Mouse (Mus musculus) hindbrain, embryonic 11.5 days (tissue): ENCODE data around the gene Camk2g. TPM values are rescaled to one million over a fixed set of nuclear protein-coding genes. Genes with fewer than 3 reads are reported as not detected.

Experiments used
- ATAC-seq: fragments of 200-750 bp; cut with Nextera tagmentation; 2 replicates; pipeline ENCODE4 v1.8.0; 2017; ENCODE audit warnings: mild to moderate bottlenecking, moderate TSS enrichment, moderate library complexity; ENCODE audit not compliant: low FRiP score
- DNase-seq: peaks from one replicate; pipeline ENCODE4 v3.0.0-alpha.2; 2015; ENCODE audit warnings: low spot score
- H3K27ac ChIP-seq: fragments of 300-500 bp; sonication (generic); 2 replicates; pipeline ENCODE4 v1.5.1; 2014; ENCODE audit warnings: mild to moderate bottlenecking, low read depth, low read length
- H3K27me3 ChIP-seq: fragments of 300-500 bp; sonication (generic); 2 replicates; pipeline ENCODE4 v1.6.1; 2014; ENCODE audit warnings: mild to moderate bottlenecking, low read length, moderate library complexity, mixed read lengths; ENCODE audit not compliant: control insufficient read depth, insufficient read depth
- H3K36me3 ChIP-seq: fragments of 300-500 bp; sonication (generic); 2 replicates; pipeline ENCODE4 v1.6.1; 2014; ENCODE audit warnings: mild to moderate bottlenecking, low read length, moderate library complexity, mixed read lengths; ENCODE audit not compliant: control insufficient read depth, insufficient read depth
- H3K4me1 ChIP-seq: fragments of 300-500 bp; sonication (generic); replicated peaks from 2 replicates; pipeline ENCODE4 v1.6.1; 2014; ENCODE audit warnings: low read length, mixed read lengths; ENCODE audit not compliant: control insufficient read depth, insufficient read depth
- H3K4me2 ChIP-seq: fragments of 300-500 bp; sonication (generic); replicated peaks from 2 replicates; pipeline ENCODE4 v1.6.1; 2014; ENCODE audit warnings: mild to moderate bottlenecking, low read depth, low read length
- H3K4me3 ChIP-seq: fragments of 300-500 bp; sonication (generic); 2 replicates; pipeline ENCODE4 v1.5.1; 2014; ENCODE audit warnings: low read depth, low read length
- H3K9ac ChIP-seq: fragments of 300-500 bp; sonication (generic); 2 replicates; pipeline ENCODE4 v1.6.1; 2014; ENCODE audit warnings: low read depth, low read length
- H3K9me3 ChIP-seq: fragments of 300-500 bp; sonication (generic); 2 replicates; pipeline ENCODE4 v1.6.1; 2016; ENCODE audit warnings: low read length; ENCODE audit not compliant: control insufficient read depth
- WGBS: fragments of 180-500 bp; shearing (Covaris S2); extraction: QIAGEN DNeasy Blood & Tissue Kit; methylation state at CpG from one replicate; pipeline ENCODE4 v1.1.7; 2014; 5-methylcytosine and 5-hydroxymethylcytosine counted together
- polyA plus RNA-seq: library from polyadenylated mRNA; unstranded; fragments of >200 nt; fragmentation: Nextera tagmentation; extraction: Ambion mirVana; gene quantifications from 2 replicates; pipeline ENCODE4 v1.2.1, GENCODE M21; 2014

Gene Camk2g
- polyA plus RNA-seq, 1 experiment from 2014 or later = 44.2 TPM

GRCm38 (mm10) chr14:20792243-20792921 is 1.5 kb downstream of the Camk2g start:
- Histone ChIP-seq H3K4me1 (0 out of 2 replicates have a peak, but pooled peaks cover 7% of the 10 kb centered on the region), H3K9ac (no peak overlapping the region), H3K4me2 (peak overlapping the region; percentile 83), H3K36me3 (no peaks in the 10 kb centered on the region), H3K9me3 (no peaks in the 10 kb centered on the region), H3K4me3 (peak overlapping the region; percentile 68), H3K27me3 (no peaks in the 10 kb centered on the region), H3K27ac (no peak overlapping the region)
- 77% methylated on average over 8 of the region's 8 CpGs for WGBS
- ATAC-seq = no peak
- DNase-seq = peak; percentile 8

DNA sequence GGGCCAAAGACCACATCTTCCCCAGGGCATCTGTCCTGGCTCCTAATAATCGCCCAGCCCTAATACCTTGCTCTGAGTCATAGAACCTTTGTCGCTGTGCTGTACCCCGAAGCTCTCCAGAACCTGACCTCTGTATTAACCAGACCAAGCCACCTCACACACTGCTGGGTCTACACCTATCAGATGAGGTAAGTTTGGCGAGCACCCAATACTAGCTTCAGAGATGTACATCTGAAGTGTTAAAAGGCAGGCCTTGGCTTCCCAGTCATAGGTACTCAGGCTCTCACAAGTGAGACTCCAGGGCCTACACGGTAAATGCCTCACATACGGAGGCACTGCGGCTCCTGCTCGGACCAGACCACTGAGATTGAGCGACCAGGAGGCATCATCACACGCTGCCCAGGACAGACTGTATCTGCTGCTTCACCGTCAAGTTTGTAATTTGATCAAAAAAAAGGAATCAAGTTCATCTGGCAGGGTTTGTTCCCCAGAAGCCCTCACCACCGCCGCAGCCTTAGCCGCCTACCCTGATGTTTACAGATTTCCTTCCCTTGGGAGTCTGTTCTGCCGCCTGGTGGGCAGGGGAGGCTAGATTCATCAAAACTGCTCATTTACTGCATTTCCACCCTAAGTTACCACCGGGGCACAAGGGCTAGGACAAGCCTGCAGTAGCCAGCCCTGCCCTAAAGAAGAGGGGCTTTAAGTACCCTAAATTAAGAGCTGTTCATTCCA is 2.2 kb downstream of the Camk2g start:
- ATAC-seq = no peak
- DNase-seq = no peak
- Histone ChIP-seq H3K4me1 (0 out of 2 replicates have a peak, but pooled peaks cover 7% of the 10 kb centered on the region), H3K9me3 (no peaks in the 10 kb centered on the region), H3K27ac (no peak overlapping the region), H3K9ac (no peak overlapping the region), H3K27me3 (no peaks in the 10 kb centered on the region), H3K36me3 (no peaks in the 10 kb centered on the region), H3K4me2 (no peak overlapping the region; the same call in 1 of the 2 replicates), H3K4me3 (no peak overlapping the region; the same call in 1 of the 2 replicates)
- 83% methylated on average over 16 of the region's 16 CpGs for WGBS

DNA sequence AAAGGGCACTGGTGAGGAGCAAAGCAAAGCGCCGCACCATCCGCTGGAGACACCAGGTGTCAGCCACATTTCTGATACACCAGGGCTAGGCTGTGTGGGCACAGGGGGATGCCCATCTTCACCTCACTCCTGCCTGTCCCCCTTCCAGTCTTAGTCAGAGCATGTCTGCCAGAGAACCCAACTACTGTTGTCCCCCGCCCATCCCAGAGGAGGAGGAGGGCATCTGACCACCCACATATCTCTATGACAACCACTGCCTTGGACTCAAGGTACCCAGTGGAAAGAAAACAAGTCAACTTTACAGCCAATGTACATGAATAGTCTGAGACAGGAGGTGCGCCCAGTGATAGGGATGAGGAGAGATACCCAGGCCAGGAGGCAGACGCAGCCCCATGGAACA is 2.9 kb downstream of the Camk2g start:
- Histone ChIP-seq H3K4me1 (0 out of 2 replicates have a peak, but pooled peaks cover 7% of the 10 kb centered on the region), H3K4me2 (no peak overlapping the region), H3K9ac (no peak overlapping the region), H3K4me3 (no peak overlapping the region; the same call in 1 of the 2 replicates), H3K9me3 (no peaks in the 10 kb centered on the region), H3K27ac (no peak overlapping the region), H3K36me3 (no peaks in the 10 kb centered on the region), H3K27me3 (no peaks in the 10 kb centered on the region)
- 96% methylated on average over 6 of the region's 6 CpGs for WGBS
- ATAC-seq (no peak), DNase-seq (no peak)

DNA sequence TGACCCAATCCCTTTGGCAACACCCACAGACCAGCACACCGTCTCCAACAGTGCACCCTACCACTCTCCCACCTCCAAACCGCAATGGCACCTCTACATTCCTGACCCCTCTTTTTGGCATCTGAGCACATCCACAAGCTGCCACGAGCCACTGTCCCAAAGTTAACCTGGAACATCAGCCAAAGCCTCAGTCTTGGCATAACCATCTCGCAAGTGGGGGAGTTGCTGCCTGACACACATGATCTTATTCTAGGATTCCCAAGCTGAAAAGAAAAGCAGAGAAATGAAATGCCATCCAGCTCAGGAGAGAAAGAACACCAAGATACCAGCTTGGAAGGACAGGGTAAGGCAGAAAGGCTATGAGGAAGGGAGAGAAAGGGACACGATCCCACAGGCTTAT is 3.4 kb downstream of the Camk2g start:
- ATAC-seq (no peak), DNase-seq (no peak)
- H3K9ac ChIP-seq = no peak overlapping the region
- no peak overlapping the region for H3K27ac ChIP-seq
- WGBS = 97% methylated on average over 5 of the region's 5 CpGs
- H3K4me1 ChIP-seq = 0 out of 2 replicates have a peak, but pooled peaks cover 7% of the 10 kb centered on the region
- H3K27me3 ChIP-seq = no peaks in the 10 kb centered on the region
- H3K4me2 ChIP-seq = no peak overlapping the region
- no peak overlapping the region for H3K4me3 ChIP-seq
- no peaks in the 10 kb centered on the region for H3K9me3 ChIP-seq
- H3K36me3 ChIP-seq = no peaks in the 10 kb centered on the region

- Histone ChIP-seq H3K9me3 (no peaks in the 10 kb centered on the region), H3K4me1 (0 out of 2 replicates have a peak, but pooled peaks cover 7% of the 10 kb centered on the region), H3K4me3 (no peak overlapping the region), H3K27ac (no peak overlapping the region), H3K36me3 (no peaks in the 10 kb centered on the region), H3K27me3 (no peaks in the 10 kb centered on the region), H3K9ac (0 out of 2 replicates have a peak overlapping the region, but pooled peaks have one; percentile 11), H3K4me2 (no peak overlapping the region)
- 89% methylated on average over 4 of the region's 4 CpGs for WGBS
- ATAC-seq = no peak
- DNase-seq = no peak
Observed at GRCm38 (mm10) chr14:20789593-20789992, 4.3 kb downstream of the Camk2g start.

DNA sequence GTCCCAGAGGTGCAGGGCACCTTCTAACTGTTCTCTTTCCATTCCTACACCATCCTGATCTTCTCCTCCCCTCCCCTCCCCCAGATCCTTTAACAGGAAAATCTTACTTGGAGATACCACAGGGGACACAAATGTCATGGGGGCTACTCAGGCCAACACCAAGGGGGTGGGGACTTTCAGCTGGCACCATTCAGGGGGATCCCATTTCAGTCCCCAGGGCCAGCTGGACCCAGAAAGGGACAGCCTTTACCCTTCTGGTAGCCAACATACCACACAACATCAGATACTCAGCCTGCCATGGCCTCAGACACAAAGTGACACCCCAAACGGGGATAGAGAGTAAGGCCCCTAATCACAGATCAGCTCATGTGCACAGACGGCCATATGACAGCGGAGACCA is 5.7 kb downstream of the Camk2g start:
- H3K4me2 ChIP-seq = no peak overlapping the region
- H3K9ac ChIP-seq = no peak overlapping the region
- ATAC-seq (no peak), DNase-seq (no peak)
- H3K27me3 ChIP-seq = no peaks in the 10 kb centered on the region
- H3K4me1 ChIP-seq = 0 out of 2 replicates have a peak, but pooled peaks cover 7% of the 10 kb centered on the region
- 94% methylated on average over 3 of the region's 3 CpGs for WGBS
- no peaks in the 10 kb centered on the region for H3K9me3 ChIP-seq
- H3K4me3 ChIP-seq = no peak overlapping the region
- no peak overlapping the region for H3K27ac ChIP-seq
- H3K36me3 ChIP-seq = no peaks in the 10 kb centered on the region

DNA sequence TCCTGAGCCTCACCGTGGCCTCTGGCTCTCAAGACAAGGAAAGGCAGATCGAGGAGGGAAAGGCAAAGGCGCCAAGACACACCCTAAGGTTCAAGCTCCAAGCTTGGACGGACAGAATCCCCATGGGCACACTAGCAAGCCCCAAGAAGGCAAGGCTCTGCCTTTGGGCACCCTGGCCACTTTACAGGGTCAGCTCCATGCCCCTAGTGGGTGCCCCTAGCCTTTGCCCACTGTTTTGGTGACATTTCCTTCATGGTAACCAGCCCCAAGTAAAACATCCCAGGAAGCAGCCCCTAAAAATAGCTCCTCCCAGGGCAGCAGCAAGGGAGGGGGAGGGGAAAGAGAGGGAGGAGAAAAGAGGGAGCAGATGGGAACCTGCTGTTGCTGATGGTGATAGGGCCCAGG is 7.3 kb downstream of the Camk2g start:
- H3K4me1 ChIP-seq = 0 out of 2 replicates have a peak, but pooled peaks cover 2% of the 10 kb centered on the region
- H3K4me2 ChIP-seq = no peak overlapping the region
- no peak overlapping the region for H3K9ac ChIP-seq
- no peak overlapping the region for H3K4me3 ChIP-seq
- H3K36me3 ChIP-seq = no peaks in the 10 kb centered on the region
- ATAC-seq (no peak), DNase-seq (no peak)
- H3K27ac ChIP-seq = no peak overlapping the region
- H3K27me3 ChIP-seq = no peaks in the 10 kb centered on the region
- no peaks in the 10 kb centered on the region for H3K9me3 ChIP-seq
- WGBS = 81% methylated on average over 4 of the region's 4 CpGs

- H3K36me3 ChIP-seq = no peaks in the 10 kb centered on the region
- ATAC-seq (no peak), DNase-seq (no peak)
- no peaks in the 10 kb centered on the region for H3K9me3 ChIP-seq
- H3K9ac ChIP-seq = no peak overlapping the region
- H3K4me3 ChIP-seq = no peak overlapping the region
- 91% methylated on average over 5 of the region's 5 CpGs for WGBS
- no peaks in the 10 kb centered on the region for H3K4me1 ChIP-seq
- H3K4me2 ChIP-seq = no peak overlapping the region
- H3K27me3 ChIP-seq = no peaks in the 10 kb centered on the region
- no peak overlapping the region for H3K27ac ChIP-seq
Observed at GRCm38 (mm10) chr14:20786020-20786419, 7.9 kb downstream of the Camk2g start.
